Mouse (Mus musculus): ENCODE data around the gene Fam160b1. TPM values are rescaled to one million over a fixed set of nuclear protein-coding genes. Genes with fewer than 3 reads are reported as not detected.

The Fam160b1 gene
- polyA plus RNA-seq, 1 experiment from 2014 or later, result 21.5 TPM

GRCm38 (mm10) chr19:57436586-57437021, 76.1 kb downstream of the Fam160b1 start:
- no peak for TF ChIP-seq CTCF (IDR thresholded peaks at IDR 0.05)
- ATAC-seq, result no peak
- POLR2A ChIA-PET, result no interaction called here
- H3K27me3 ChIP-seq, result peaks cover 3% of the 10 kb centered on the region
- CTCF ChIA-PET, result no interaction called here
- in situ Hi-C loops (cut with MboI; ENCODE audit: low pct_unique_long_range_greater_than_20kb), result no loop called here
- no peak for DNase-seq (ENCODE audit: low read depth, low spot score)

- POLR2A ChIA-PET, result no interaction called here
- no peak for ATAC-seq
These were observed 76.6 kb downstream of the Fam160b1 start for GRCm38 (mm10) chr19:57437042-57437441.

More at GRCm38 (mm10) chr19:57437042-57437441, 76.6 kb downstream of the Fam160b1 start:
- no peak for TF ChIP-seq CTCF (IDR thresholded peaks at IDR 0.05)
- DNase-seq (ENCODE audit: low read depth, low spot score), result no peak
- in situ Hi-C loops (cut with MboI; ENCODE audit: low pct_unique_long_range_greater_than_20kb), result no loop called here
- CTCF ChIA-PET, result no interaction called here
- peaks cover 3% of the 10 kb centered on the region for H3K27me3 ChIP-seq

Other genes starting within 250 kb of the Fam160b1 start
- 105 TPM for gene Ablim1, start 45.8 kb upstream of the Fam160b1 start, polyA plus RNA-seq (2021)
- 13.3 TPM for gene Trub1, start 92.2 kb downstream of the Fam160b1 start, polyA plus RNA-seq (2021)